Mouse (Mus musculus) lung, postnatal 25 days (tissue): ENCODE results near the gene Gadl1.

Source experiments
- DNase-seq: peaks from one replicate; pipeline ENCODE4 v3.0.0; 2022; ENCODE audit warnings: low spot score

Gadl1 gene

GRCm38 (mm10) chr9:115909155-115909554 is at the start of gene Gadl1:
Gene Gadl1, plus strand, starts transcription at chr9:115909455.
- no peak for DNase-seq

GRCm38 (mm10) chr9:115862802-115863201 is 46.5 kb upstream of the Gadl1 start:
- DNase-seq, result no peak

- no peak for DNase-seq
Observed at GRCm38 (mm10) chr9:115863326-115863725, 45.9 kb upstream of the Gadl1 start.

- DNase-seq, result no peak
Observed at GRCm38 (mm10) chr9:115867277-115867676, 42.0 kb upstream of the Gadl1 start.

- DNase-seq, result no peak
Observed at GRCm38 (mm10) chr9:115870168-115870567, 39.1 kb upstream of the Gadl1 start.

- DNase-seq, result no peak
Observed at GRCm38 (mm10) chr9:115870640-115871039, 38.6 kb upstream of the Gadl1 start.

GRCm38 (mm10) chr9:115880500-115880899 is 28.8 kb upstream of the Gadl1 start:
- DNase-seq, result no peak

- peak; percentile 23 for DNase-seq
Observed at GRCm38 (mm10) chr9:115881137-115881536, 28.1 kb upstream of the Gadl1 start.

GRCm38 (mm10) chr9:115882627-115883200 is 26.5 kb upstream of the Gadl1 start:
- no peak for DNase-seq

- no peak for DNase-seq
Observed at GRCm38 (mm10) chr9:115883413-115883812, 25.8 kb upstream of the Gadl1 start.

- DNase-seq, result no peak
Observed at GRCm38 (mm10) chr9:115887571-115887970, 21.7 kb upstream of the Gadl1 start.

- DNase-seq, result no peak
Observed at GRCm38 (mm10) chr9:115893131-115893530, 16.1 kb upstream of the Gadl1 start.

GRCm38 (mm10) chr9:115893947-115894346 is 15.3 kb upstream of the Gadl1 start:
- peak; percentile 3 for DNase-seq

- DNase-seq, result no peak
Observed at GRCm38 (mm10) chr9:115908325-115908724, 930 bp upstream of the Gadl1 start.

GRCm38 (mm10) chr9:115914006-115914405 is 4.8 kb downstream of the Gadl1 start:
- no peak for DNase-seq

- no peak for DNase-seq
Observed at GRCm38 (mm10) chr9:115915586-115916270, 6.5 kb downstream of the Gadl1 start.

- no peak for DNase-seq
Observed at GRCm38 (mm10) chr9:115919736-115920135, 10.5 kb downstream of the Gadl1 start.

- no peak for DNase-seq
Observed at GRCm38 (mm10) chr9:115922662-115923061, 13.4 kb downstream of the Gadl1 start.

- no peak for DNase-seq
Observed at GRCm38 (mm10) chr9:115924094-115924493, 14.8 kb downstream of the Gadl1 start.

- no peak for DNase-seq
Observed at GRCm38 (mm10) chr9:115931803-115932202, 22.5 kb downstream of the Gadl1 start.

- no peak for DNase-seq
Observed at GRCm38 (mm10) chr9:115932741-115933140, 23.5 kb downstream of the Gadl1 start.

GRCm38 (mm10) chr9:115933243-115933964 is 24.1 kb downstream of the Gadl1 start:
- DNase-seq, result no peak

GRCm38 (mm10) chr9:115934288-115934687 is 25.0 kb downstream of the Gadl1 start:
- DNase-seq, result no peak
